Mouse (Mus musculus): ENCODE measurements around the gene Pex19. TPM values are rescaled to one million over a fixed set of nuclear protein-coding genes. Genes with fewer than 3 reads are reported as not detected.

The Pex19 gene
- 185 and 203 TPM in 2 replicates for total RNA-seq (2014; rRNA removed)
- polyA plus RNA-seq (2015; fragmentation: Nextera tagmentation; extraction: Ambion mirVana), result 140 and 144 TPM in 2 replicates

GRCm38 (mm10) chr1:172126376-172127347 lies at the start of gene Pex19:
Pex19 (plus strand) TSS chr1:172126755.
- H3K27ac ChIP-seq, result peak within 1 kb of the TSS; percentile 66

GRCm38 (mm10) chr1:172077981-172078380 lies 48.6 kb upstream of the Pex19 start:
- Histone ChIP-seq H3K4me2 (ENCODE audit: low read depth, low read length) (no peak overlapping the region), H3K27me3 (ENCODE audit: insufficient read depth, low read length) (no peaks in the 10 kb centered on the region), H3K27ac (no peak overlapping the region), H3K4me1 (ENCODE audit: insufficient read depth, low read length) (0 out of 2 replicates have a peak, but pooled peaks cover 5% of the 10 kb centered on the region), H3K36me3 (ENCODE audit: insufficient read depth, low read length) (peaks cover 43% of the 10 kb centered on the region; the same call in 1 of the 2 replicates), H3K9me3 (ENCODE audit: low read length) (no peaks in the 10 kb centered on the region), H3K9ac (replicated peaks; ENCODE audit: low read length) (no peak overlapping the region), H3K4me3 (ENCODE audit: low read length) (no peak overlapping the region)
- WGBS, result 77% methylated on average over 5 of the region's 5 CpGs
- no peak for ATAC-seq
- no peak for DNase-seq (ENCODE audit: low spot score)
- TF ChIP-seq CTCF (IDR thresholded peaks at IDR 0.05; ENCODE audit: low read depth), result no peak

More at GRCm38 (mm10) chr1:172126376-172127347, at the start of gene Pex19:
- Histone ChIP-seq H3K27me3 (ENCODE audit: insufficient read depth, low read length) (no peaks in the 10 kb centered on the region), H3K4me3 (ENCODE audit: low read length) (peak within 1 kb of the TSS; percentile 85), H3K9me3 (ENCODE audit: low read length) (no peaks in the 10 kb centered on the region), H3K36me3 (ENCODE audit: insufficient read depth, low read length) (peaks cover 28% of the 10 kb centered on the region), H3K4me1 (ENCODE audit: insufficient read depth, low read length) (peaks cover 6% of the 10 kb centered on the region), H3K9ac (replicated peaks; ENCODE audit: low read length) (peak within 1 kb of the TSS; percentile 80), H3K4me2 (ENCODE audit: low read depth, low read length) (peak within 1 kb of the TSS; percentile 69)
- 2% methylated on average over 42 of the region's 42 CpGs for WGBS
- TF ChIP-seq CTCF (IDR thresholded peaks at IDR 0.05; ENCODE audit: low read depth), result no peak
- ATAC-seq (peak; percentile 97), DNase-seq (ENCODE audit: low spot score) (peak; percentile 95)

GRCm38 (mm10) chr1:172082101-172082898 lies 44.3 kb upstream of the Pex19 start, which contains the start of the genes Copa and Ncstn:
Copa (plus strand) TSS chr1:172082529.
Ncstn (minus strand) TSS chr1:172082795.
- ATAC-seq, result peak; percentile 99
- Histone ChIP-seq H3K4me2 (ENCODE audit: low read depth, low read length) (peak within 1 kb of the TSS; percentile 74), H3K4me3 (ENCODE audit: low read length) (peak within 1 kb of the TSS; percentile 81), H3K9me3 (ENCODE audit: low read length) (no peaks in the 10 kb centered on the region), H3K9ac (replicated peaks; ENCODE audit: low read length) (peak within 1 kb of the TSS; percentile 91), H3K27me3 (ENCODE audit: insufficient read depth, low read length) (no peaks in the 10 kb centered on the region), H3K27ac (peak within 1 kb of the TSS; percentile 93), H3K4me1 (ENCODE audit: insufficient read depth, low read length) (peaks cover 16% of the 10 kb centered on the region; the same call in 1 of the 2 replicates), H3K36me3 (ENCODE audit: insufficient read depth, low read length) (peaks cover 16% of the 10 kb centered on the region; the same call in 1 of the 2 replicates)
- WGBS, result under 1% methylated on average over 36 of the region's 40 CpGs
- DNase-seq (ENCODE audit: low spot score), result peak; percentile 98
- peak; percentile 63 for TF ChIP-seq CTCF (IDR thresholded peaks at IDR 0.05; ENCODE audit: low read depth)

DNA sequence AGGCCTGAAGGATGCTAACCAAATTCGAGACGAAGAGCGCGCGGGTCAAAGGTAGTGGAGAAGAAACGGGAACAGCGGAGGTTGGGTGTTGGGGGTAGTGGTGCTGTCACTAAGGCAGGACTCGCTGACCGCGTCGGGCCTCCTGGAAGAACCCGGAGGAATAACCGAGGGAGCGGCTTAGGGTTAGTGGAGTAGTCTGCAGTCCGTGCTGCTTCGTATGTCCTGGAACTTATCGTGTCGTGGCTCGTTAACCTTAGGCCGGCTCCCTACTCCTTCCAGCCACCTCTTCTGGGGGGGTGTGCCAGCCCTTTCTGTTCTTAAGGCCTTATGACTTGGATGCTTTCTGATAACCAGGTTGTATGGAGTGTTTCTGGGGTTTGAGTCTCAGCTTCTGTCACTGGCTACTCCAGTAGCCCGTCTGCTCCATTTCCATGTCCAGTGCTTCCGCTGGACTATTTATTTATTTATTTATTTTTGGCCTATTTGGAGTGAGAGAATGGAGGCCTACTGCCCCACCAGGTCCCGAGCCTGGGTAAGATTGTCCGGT lies 43.6 kb upstream of the Pex19 start:
- DNase-seq (ENCODE audit: low spot score) (no peak), ATAC-seq (peak; percentile 70; the same call in 1 of the 2 replicates)
- H3K4me2 ChIP-seq (ENCODE audit: low read depth, low read length), result peak overlapping the region; percentile 74
- H3K4me3 ChIP-seq (ENCODE audit: low read length), result peak overlapping the region; percentile 81
- 2% methylated on average over 24 of the region's 24 CpGs for WGBS
- no peaks in the 10 kb centered on the region for H3K9me3 ChIP-seq (ENCODE audit: low read length)
- no peaks in the 10 kb centered on the region for H3K27me3 ChIP-seq (ENCODE audit: insufficient read depth, low read length)
- H3K36me3 ChIP-seq (ENCODE audit: insufficient read depth, low read length), result peaks cover 15% of the 10 kb centered on the region; the same call in 1 of the 2 replicates
- peaks cover 16% of the 10 kb centered on the region; the same call in 1 of the 2 replicates for H3K4me1 ChIP-seq (ENCODE audit: insufficient read depth, low read length)
- TF ChIP-seq CTCF (IDR thresholded peaks at IDR 0.05; ENCODE audit: low read depth), result no peak
- peak overlapping the region; percentile 91 for H3K9ac ChIP-seq (replicated peaks; ENCODE audit: low read length)
- H3K27ac ChIP-seq, result peak overlapping the region; percentile 93

DNA sequence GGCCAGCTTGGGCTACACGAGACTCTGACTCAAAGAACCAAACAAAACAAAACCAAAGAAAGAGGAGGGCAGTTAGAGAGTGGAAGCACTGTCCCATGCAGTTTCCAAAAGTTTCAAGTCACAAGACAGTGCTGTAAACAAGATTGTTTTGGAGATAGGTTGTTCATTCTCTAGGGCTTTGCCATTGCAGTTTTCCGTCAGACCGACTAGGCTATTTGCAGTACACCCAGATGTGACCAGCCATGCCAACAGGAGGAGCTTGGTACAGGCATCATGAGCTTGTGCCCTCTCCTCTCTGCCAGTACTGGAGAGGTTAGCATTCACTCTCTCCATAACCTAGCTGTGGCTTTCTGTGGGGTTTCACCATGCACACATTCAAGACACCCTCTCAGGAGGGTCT lies 33.0 kb upstream of the Pex19 start:
- H3K27ac ChIP-seq, result no peak overlapping the region
- H3K9me3 ChIP-seq (ENCODE audit: low read length), result no peaks in the 10 kb centered on the region
- 53% methylated on average over 3 of the region's 3 CpGs for WGBS
- H3K9ac ChIP-seq (replicated peaks; ENCODE audit: low read length), result no peak overlapping the region
- H3K27me3 ChIP-seq (ENCODE audit: insufficient read depth, low read length), result no peaks in the 10 kb centered on the region
- no peaks in the 10 kb centered on the region for H3K4me1 ChIP-seq (ENCODE audit: insufficient read depth, low read length)
- no peak overlapping the region for H3K4me2 ChIP-seq (ENCODE audit: low read depth, low read length)
- no peak for ATAC-seq
- H3K4me3 ChIP-seq (ENCODE audit: low read length), result no peak overlapping the region
- no peak for DNase-seq (ENCODE audit: low spot score)
- TF ChIP-seq CTCF (IDR thresholded peaks at IDR 0.05; ENCODE audit: low read depth), result no peak
- peaks cover 52% of the 10 kb centered on the region for H3K36me3 ChIP-seq (ENCODE audit: insufficient read depth, low read length)

DNA sequence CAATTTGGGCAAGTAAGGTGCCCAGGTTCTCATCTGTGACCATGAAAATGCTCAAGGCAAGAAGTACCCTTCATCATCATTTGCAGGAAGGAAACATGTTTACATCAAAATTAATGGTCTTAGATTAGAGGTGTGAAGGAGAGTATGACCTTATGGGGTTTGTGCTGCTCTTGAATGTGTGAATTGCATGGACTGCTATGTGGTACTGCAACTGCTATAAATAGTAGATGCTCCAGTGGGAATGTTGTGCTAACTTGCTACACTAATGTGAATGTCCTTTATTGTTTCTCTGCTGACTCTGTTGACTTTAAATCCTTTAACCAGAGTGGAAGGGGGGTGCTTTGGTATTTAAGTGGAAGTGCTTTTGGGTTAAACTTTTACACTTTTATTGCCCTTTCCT lies 32.3 kb upstream of the Pex19 start:
- H3K9ac ChIP-seq (replicated peaks; ENCODE audit: low read length), result no peak overlapping the region
- H3K27ac ChIP-seq, result no peak overlapping the region
- H3K36me3 ChIP-seq (ENCODE audit: insufficient read depth, low read length), result peaks cover 47% of the 10 kb centered on the region
- ATAC-seq (no peak), DNase-seq (ENCODE audit: low spot score) (no peak)
- TF ChIP-seq CTCF (IDR thresholded peaks at IDR 0.05; ENCODE audit: low read depth), result no peak
- H3K4me2 ChIP-seq (ENCODE audit: low read depth, low read length), result no peak overlapping the region
- H3K9me3 ChIP-seq (ENCODE audit: low read length), result no peaks in the 10 kb centered on the region
- H3K27me3 ChIP-seq (ENCODE audit: insufficient read depth, low read length), result no peaks in the 10 kb centered on the region
- H3K4me3 ChIP-seq (ENCODE audit: low read length), result no peak overlapping the region
- H3K4me1 ChIP-seq (ENCODE audit: insufficient read depth, low read length), result no peaks in the 10 kb centered on the region
